Mouse (Mus musculus): ENCODE data around the gene Pigl. TPM values are rescaled to one million over a fixed set of nuclear protein-coding genes. Genes with fewer than 3 reads are reported as not detected.

Gene Pigl
- polyA plus RNA-seq, 1 experiment: 7.7 TPM

GRCm38 (mm10) chr11:62550227-62550685, 92.0 kb downstream of the Pigl start:
- H3K27me3 ChIP-seq (ENCODE audit: control insufficient read depth, insufficient read depth, low read length): no peaks in the 10 kb centered on the region
- TF ChIP-seq CTCF (IDR thresholded peaks at IDR 0.05; ENCODE audit: borderline replicate concordance, insufficient read depth, low read depth, low read length): no peak
- TF ChIP-seq POLR2A (IDR thresholded peaks at IDR 0.05; ENCODE audit: borderline replicate concordance, insufficient read depth, low read length): no peak
- H3K4me3 ChIP-seq (replicated peaks; ENCODE audit: insufficient read depth, low read depth, low read length): peak overlapping the region; percentile 85
- peak overlapping the region; percentile 89 for H3K27ac ChIP-seq (ENCODE audit: insufficient read depth, low read length)
- H3K4me1 ChIP-seq (ENCODE audit: control insufficient read depth, insufficient read depth, low read length): no peaks in the 10 kb centered on the region
- peak in 1 of 2 experiments; percentile 61 for DNase-seq
- under 1% methylated on average over 11 of the region's 11 CpGs for WGBS

- peak; percentile 87 for TF ChIP-seq POLR2A (IDR thresholded peaks at IDR 0.05; ENCODE audit: borderline replicate concordance, insufficient read depth, low read length)
- TF ChIP-seq CTCF (IDR thresholded peaks at IDR 0.05; ENCODE audit: borderline replicate concordance, insufficient read depth, low read depth, low read length): no peak
- DNase-seq: peak; percentile 99 to 100
- H3K4me1 ChIP-seq (ENCODE audit: control insufficient read depth, insufficient read depth, low read length): no peaks in the 10 kb centered on the region
- H3K27me3 ChIP-seq (ENCODE audit: control insufficient read depth, insufficient read depth, low read length): no peaks in the 10 kb centered on the region
- peak within 1 kb of the TSS; percentile 85 for H3K4me3 ChIP-seq (replicated peaks; ENCODE audit: insufficient read depth, low read depth, low read length)
- H3K27ac ChIP-seq (ENCODE audit: insufficient read depth, low read length): peak within 1 kb of the TSS; percentile 98
- under 1% methylated on average over 40 of the region's 40 CpGs for whole genome bisulfite sequencing
Observed at GRCm38 (mm10) chr11:62550727-62551225, 92.5 kb downstream of the Pigl start, which contains the start of gene Ubb. TSS of gene Ubb (plus strand) at chr11:62551171.

- Histone ChIP-seq H3K4me3 (replicated peaks; ENCODE audit: insufficient read depth, low read depth, low read length) (peak overlapping the region; percentile 70), H3K27ac (ENCODE audit: insufficient read depth, low read length) (peak overlapping the region; percentile 98), H3K4me1 (ENCODE audit: control insufficient read depth, insufficient read depth, low read length) (no peaks in the 10 kb centered on the region), H3K27me3 (ENCODE audit: control insufficient read depth, insufficient read depth, low read length) (no peaks in the 10 kb centered on the region)
- WGBS: under 1% methylated on average over 58 of the region's 58 CpGs
- TF ChIP-seq POLR2A (IDR thresholded peaks at IDR 0.05; ENCODE audit: borderline replicate concordance, insufficient read depth, low read length) (peak; percentile 100), CTCF (IDR thresholded peaks at IDR 0.05; ENCODE audit: borderline replicate concordance, insufficient read depth, low read depth, low read length) (no peak)
- DNase-seq: peak; percentile 88 to 95
Observed at GRCm38 (mm10) chr11:62551226-62552119, 93.2 kb downstream of the Pigl start.

GRCm38 (mm10) chr11:62553186-62553585, 94.9 kb downstream of the Pigl start:
- Histone ChIP-seq H3K4me3 (replicated peaks; ENCODE audit: insufficient read depth, low read depth, low read length) (peak overlapping the region; percentile 51), H3K4me1 (ENCODE audit: control insufficient read depth, insufficient read depth, low read length) (no peaks in the 10 kb centered on the region), H3K27me3 (ENCODE audit: control insufficient read depth, insufficient read depth, low read length) (no peaks in the 10 kb centered on the region), H3K27ac (ENCODE audit: insufficient read depth, low read length) (no peak overlapping the region)
- DNase-seq: no peak
- WGBS: 14% methylated on average over 1 of the region's 1 CpGs
- TF ChIP-seq CTCF (IDR thresholded peaks at IDR 0.05; ENCODE audit: borderline replicate concordance, insufficient read depth, low read depth, low read length): no peak
- no peak for TF ChIP-seq POLR2A (IDR thresholded peaks at IDR 0.05; ENCODE audit: borderline replicate concordance, insufficient read depth, low read length)

- no peak overlapping the region for H3K27ac ChIP-seq (ENCODE audit: insufficient read depth, low read length)
- TF ChIP-seq CTCF (IDR thresholded peaks at IDR 0.05; ENCODE audit: borderline replicate concordance, insufficient read depth, low read depth, low read length): no peak
- TF ChIP-seq POLR2A (IDR thresholded peaks at IDR 0.05; ENCODE audit: borderline replicate concordance, insufficient read depth, low read length): no peak
- no peaks in the 10 kb centered on the region for H3K27me3 ChIP-seq (ENCODE audit: control insufficient read depth, insufficient read depth, low read length)
- H3K4me1 ChIP-seq (ENCODE audit: control insufficient read depth, insufficient read depth, low read length): no peaks in the 10 kb centered on the region
- 40% methylated on average over 5 of the region's 5 CpGs for WGBS
- DNase-seq: no peak
- H3K4me3 ChIP-seq (replicated peaks; ENCODE audit: insufficient read depth, low read depth, low read length): peak overlapping the region; percentile 25
Observed at GRCm38 (mm10) chr11:62553633-62554032, 95.4 kb downstream of the Pigl start.

GRCm38 (mm10) chr11:62554163-62554855, 96.0 kb downstream of the Pigl start:
- Histone ChIP-seq H3K4me3 (replicated peaks; ENCODE audit: insufficient read depth, low read depth, low read length) (peak overlapping the region; percentile 25), H3K27me3 (ENCODE audit: control insufficient read depth, insufficient read depth, low read length) (no peaks in the 10 kb centered on the region), H3K4me1 (ENCODE audit: control insufficient read depth, insufficient read depth, low read length) (no peaks in the 10 kb centered on the region), H3K27ac (ENCODE audit: insufficient read depth, low read length) (no peak overlapping the region)
- DNase-seq: no peak
- TF ChIP-seq POLR2A (IDR thresholded peaks at IDR 0.05; ENCODE audit: borderline replicate concordance, insufficient read depth, low read length) (no peak), CTCF (IDR thresholded peaks at IDR 0.05; ENCODE audit: borderline replicate concordance, insufficient read depth, low read depth, low read length) (no peak)
- WGBS: 29% methylated on average over 5 of the region's 5 CpGs

GRCm38 (mm10) chr11:62554934-62555517, 96.8 kb downstream of the Pigl start:
- DNase-seq: no peak
- TF ChIP-seq POLR2A (IDR thresholded peaks at IDR 0.05; ENCODE audit: borderline replicate concordance, insufficient read depth, low read length): no peak
- TF ChIP-seq CTCF (IDR thresholded peaks at IDR 0.05; ENCODE audit: borderline replicate concordance, insufficient read depth, low read depth, low read length): no peak
- Histone ChIP-seq H3K27ac (ENCODE audit: insufficient read depth, low read length) (no peak overlapping the region), H3K4me3 (replicated peaks; ENCODE audit: insufficient read depth, low read depth, low read length) (no peak overlapping the region), H3K27me3 (ENCODE audit: control insufficient read depth, insufficient read depth, low read length) (no peaks in the 10 kb centered on the region), H3K4me1 (ENCODE audit: control insufficient read depth, insufficient read depth, low read length) (no peaks in the 10 kb centered on the region)

Measured in cerebellum, adult 2 months (tissue).